Mouse (Mus musculus) kidney, postnatal 4 days (tissue): ENCODE data around the gene Eml4.

Source experiments
- DNase-seq, 2 experiments: peaks; one replicate each; pipeline ENCODE4 v3.0.0; 2021; ENCODE audit warnings: mixed read lengths in 2 of 2

Gene Eml4

GRCm38 (mm10) chr17:83503693-83504092 is 153.0 kb downstream of the Eml4 start:
- no peak for DNase-seq

DNA sequence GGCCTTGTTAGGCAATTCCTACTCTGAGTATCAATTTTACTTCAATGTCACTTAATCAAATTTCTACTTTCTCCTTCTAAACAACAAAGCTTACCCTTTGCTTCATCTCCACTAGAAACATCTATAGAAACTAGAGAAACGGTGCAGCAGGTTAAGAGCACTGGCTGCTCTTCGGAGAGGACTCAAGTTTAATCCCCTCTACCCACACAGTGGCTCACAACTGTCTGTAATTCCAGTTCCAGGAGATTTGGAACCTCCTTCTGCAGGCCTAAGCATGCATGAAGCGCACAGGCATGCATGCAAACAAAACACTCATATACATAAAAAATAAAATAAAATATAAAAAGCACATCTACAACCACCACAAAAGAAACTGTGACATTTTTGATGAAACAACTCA is 161.4 kb downstream of the Eml4 start:
- no peak for DNase-seq

DNA sequence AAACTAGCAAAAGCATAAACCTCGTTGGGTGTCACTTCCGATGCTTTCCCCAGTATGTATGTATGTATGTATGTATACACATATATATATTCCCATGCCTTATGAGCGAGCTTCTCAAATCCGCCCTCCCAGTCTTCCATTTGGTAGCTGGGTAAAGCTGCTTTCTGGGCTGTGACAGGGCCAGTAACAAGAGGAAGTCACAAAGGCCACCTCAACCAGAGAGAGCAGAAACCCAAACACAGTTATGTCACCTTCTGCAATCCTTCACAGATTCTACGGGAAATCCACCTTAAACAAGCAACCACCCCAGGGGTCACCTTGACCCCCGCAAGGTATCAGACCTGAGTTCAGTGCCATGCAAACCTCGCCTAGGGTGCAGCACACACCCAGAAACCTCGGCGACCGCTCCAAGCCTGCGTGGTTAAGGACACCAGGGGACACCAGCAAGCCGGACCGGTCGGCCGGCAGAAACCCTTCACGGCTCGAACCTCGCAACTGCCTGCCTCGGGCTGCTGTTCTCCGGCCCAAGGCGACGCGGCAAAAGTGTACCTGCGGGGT is 163.0 kb downstream of the Eml4 start:
- no peak for DNase-seq

GRCm38 (mm10) chr17:83514213-83514701 is 163.5 kb downstream of the Eml4 start:
- DNase-seq = peak; percentile 93 to 96

DNA sequence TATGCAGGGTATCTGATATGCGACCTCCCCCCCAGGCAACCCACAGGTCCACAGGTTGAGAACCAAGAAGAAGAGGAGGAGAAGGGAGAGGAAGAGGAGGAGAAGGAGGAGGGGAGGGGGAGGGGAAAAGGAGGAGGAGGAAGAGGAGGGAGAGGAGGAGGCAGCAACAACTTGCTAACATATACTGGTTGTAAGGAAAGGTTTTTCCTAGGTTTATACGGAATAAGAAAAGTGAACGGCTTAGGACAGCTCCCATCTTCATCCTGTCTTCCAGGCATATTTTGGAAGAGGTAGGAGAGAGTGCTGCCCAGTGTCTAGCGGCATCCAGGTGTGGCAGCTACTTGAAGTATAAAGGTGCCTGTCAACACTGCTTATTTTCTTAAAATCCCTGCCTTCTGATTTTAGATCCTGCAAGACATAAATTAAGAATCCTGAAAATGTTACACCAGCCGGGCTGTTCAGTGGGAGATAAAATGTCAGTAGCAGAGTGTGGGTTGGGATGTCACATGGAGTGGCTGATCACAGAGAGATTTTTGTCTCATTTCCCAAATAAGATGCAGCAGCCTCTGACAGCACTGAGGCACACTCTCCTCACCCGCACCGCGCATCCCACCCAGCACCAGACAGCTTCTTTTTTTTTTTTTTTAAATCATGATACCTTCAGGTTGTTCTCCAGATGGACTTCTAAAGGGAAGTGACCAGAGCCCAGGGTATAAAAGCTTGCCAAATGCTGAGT is 166.7 kb downstream of the Eml4 start, which contains the start of gene Cox7a2l:
Gene Cox7a2l (minus strand): TSS at position 51 of the 736 bp plus-strand sequence.
- DNase-seq = no peak

- no peak for DNase-seq
These were observed 171.2 kb downstream of the Eml4 start for GRCm38 (mm10) chr17:83521881-83522280.

GRCm38 (mm10) chr17:83522590-83523379 is 172.1 kb downstream of the Eml4 start:
- DNase-seq = peak in 1 of 2 experiments; percentile 41

GRCm38 (mm10) chr17:83524753-83525152 is 174.0 kb downstream of the Eml4 start:
- DNase-seq = no peak

- DNase-seq = peak; percentile 33 to 56
These were observed 174.9 kb downstream of the Eml4 start for GRCm38 (mm10) chr17:83525596-83525995.

GRCm38 (mm10) chr17:83526091-83526561 is 175.4 kb downstream of the Eml4 start:
- peak; percentile 43 to 59 for DNase-seq

DNA sequence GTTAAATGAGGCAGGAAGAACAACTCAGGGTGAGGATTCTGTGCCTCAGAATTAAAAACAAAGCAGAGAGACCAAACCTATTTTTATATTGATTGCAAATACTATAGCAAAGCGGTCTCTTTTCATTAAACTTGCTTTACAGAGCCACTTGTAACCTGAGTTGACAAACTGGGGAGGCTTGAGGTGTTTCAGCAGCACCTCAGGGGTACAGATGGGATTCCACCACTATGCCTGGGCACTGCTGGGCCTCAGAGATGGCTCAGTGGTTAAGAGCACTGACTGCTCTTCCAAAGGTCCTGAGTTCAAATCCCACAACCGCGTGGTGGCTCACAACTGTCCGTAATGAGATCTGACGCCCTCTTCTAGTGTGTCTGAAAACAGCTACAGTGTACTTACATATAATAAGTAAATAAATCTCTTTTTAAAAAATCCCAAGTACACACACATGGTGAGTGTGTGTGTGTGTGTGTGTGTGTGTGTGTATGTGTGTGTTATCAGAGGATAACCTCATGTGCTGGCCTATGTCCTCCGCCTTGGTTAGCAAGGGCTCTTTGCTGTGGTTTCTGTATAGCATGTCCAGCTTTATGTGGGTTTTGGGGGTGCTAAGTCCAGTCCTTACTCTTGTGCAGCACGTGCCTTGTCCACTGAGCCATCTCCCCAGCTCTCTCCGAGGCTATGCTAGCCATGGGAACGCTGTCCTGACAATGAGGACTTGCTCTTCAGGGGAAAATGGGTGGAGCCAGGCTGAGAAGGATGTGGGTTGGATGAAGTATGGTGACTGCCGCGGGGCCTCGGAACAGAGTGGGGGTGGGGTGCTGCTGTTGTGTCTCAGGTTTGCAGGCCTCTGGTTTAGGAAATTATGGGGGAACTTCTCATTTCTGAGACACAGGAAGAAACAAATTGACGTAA is 176.1 kb downstream of the Eml4 start:
- DNase-seq = peak; percentile 70 to 82

- peak; percentile 52 to 73 for DNase-seq
These were observed 177.1 kb downstream of the Eml4 start for GRCm38 (mm10) chr17:83527651-83528381.
